Mouse (Mus musculus): ENCODE measurements around the gene Gm45753.

DNA sequence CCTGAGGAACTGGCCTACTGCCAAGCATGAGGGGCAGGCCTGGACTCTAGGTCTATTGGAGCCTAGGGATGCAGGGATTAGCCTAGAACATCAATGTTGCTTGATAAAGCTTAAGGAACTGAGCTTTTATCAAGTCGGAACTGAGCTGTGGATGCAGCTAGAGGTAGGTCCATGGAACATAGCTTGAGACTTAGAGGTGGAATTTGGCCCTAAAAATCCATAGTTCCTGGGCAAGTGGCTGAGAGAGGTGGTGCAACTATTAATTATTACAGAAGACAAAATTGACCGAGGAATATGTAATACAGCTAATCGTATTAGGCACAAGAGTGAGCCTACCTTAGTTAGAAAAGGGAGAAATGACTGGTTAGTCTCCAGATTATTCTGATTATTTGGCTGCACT lies 3.9 kb downstream of the Gm45753 start:
- no peak for TF ChIP-seq CTCF (IDR thresholded peaks at IDR 0.05)
- no peak for TF ChIP-seq POLR2A (IDR thresholded peaks at IDR 0.05; ENCODE audit: insufficient read depth, low read depth, low read length)

All from heart, adult 2 months (tissue).